Mouse (Mus musculus) kidney, embryonic 14.5 days (tissue): ENCODE measurements around the gene Tdg. TPM values are rescaled to one million over a fixed set of nuclear protein-coding genes. Genes with fewer than 3 reads are reported as not detected.

Source experiments
- ATAC-seq: fragments of 200-750 bp; cut with Nextera tagmentation; 2 replicates; pipeline ENCODE4 v1.8.0; 2017; ENCODE audit warnings: moderate number of reproducible peaks, mild to moderate bottlenecking, moderate TSS enrichment, moderate library complexity; ENCODE audit not compliant: low FRiP score, low TSS enrichment
- H3K27ac ChIP-seq: fragments of 300-500 bp; sonication (generic); 2 replicates; pipeline ENCODE4 v1.5.1; 2014; ENCODE audit warnings: low read depth, mild to moderate bottlenecking, low read length, moderate library complexity, mixed read lengths
- H3K27me3 ChIP-seq: fragments of 300-500 bp; sonication (generic); 2 replicates; pipeline ENCODE4 v1.6.1; 2014; ENCODE audit warnings: mild to moderate bottlenecking, low read length; ENCODE audit not compliant: control insufficient read depth, insufficient read depth
- H3K36me3 ChIP-seq: fragments of 300-500 bp; sonication (generic); 2 replicates; pipeline ENCODE4 v1.6.1; 2014; ENCODE audit warnings: low read length, mixed read lengths; ENCODE audit not compliant: control insufficient read depth, insufficient read depth
- H3K4me1 ChIP-seq: fragments of 300-500 bp; sonication (generic); 2 replicates; pipeline ENCODE4 v1.6.1; 2014; ENCODE audit warnings: low read length, mixed read lengths; ENCODE audit not compliant: control insufficient read depth, insufficient read depth
- H3K4me2 ChIP-seq: fragments of 300-500 bp; sonication (generic); replicated peaks from 2 replicates; pipeline ENCODE4 v1.6.1; 2014; ENCODE audit warnings: low read depth, mild to moderate bottlenecking, low read length
- H3K4me3 ChIP-seq: fragments of 300-500 bp; sonication (generic); 2 replicates; pipeline ENCODE4 v1.5.1; 2014; ENCODE audit warnings: mild to moderate bottlenecking, low read length
- H3K9ac ChIP-seq: fragments of 300-500 bp; sonication (generic); 2 replicates; pipeline ENCODE4 v1.6.1; 2014; ENCODE audit warnings: low read depth, mild to moderate bottlenecking, low read length, moderate library complexity
- H3K9me3 ChIP-seq: fragments of 300-500 bp; sonication (generic); 2 replicates; pipeline ENCODE4 v1.6.1; 2016; ENCODE audit warnings: low read length; ENCODE audit not compliant: control insufficient read depth
- WGBS: fragments of 180-500 bp; shearing (Covaris S2); extraction: QIAGEN DNeasy Blood & Tissue Kit; methylation state at CpG from one replicate; pipeline ENCODE4 v1.1.7; 2014; 5-methylcytosine and 5-hydroxymethylcytosine counted together
- polyA plus RNA-seq: library from polyadenylated mRNA; unstranded; fragments of >200 nt; fragmentation: Nextera tagmentation; extraction: Ambion mirVana; gene quantifications from 2 replicates; pipeline ENCODE4 v1.2.1, GENCODE M21; 2014

The Tdg gene
- polyA plus RNA-seq, 1 experiment from 2014 or later, result 186 TPM

DNA sequence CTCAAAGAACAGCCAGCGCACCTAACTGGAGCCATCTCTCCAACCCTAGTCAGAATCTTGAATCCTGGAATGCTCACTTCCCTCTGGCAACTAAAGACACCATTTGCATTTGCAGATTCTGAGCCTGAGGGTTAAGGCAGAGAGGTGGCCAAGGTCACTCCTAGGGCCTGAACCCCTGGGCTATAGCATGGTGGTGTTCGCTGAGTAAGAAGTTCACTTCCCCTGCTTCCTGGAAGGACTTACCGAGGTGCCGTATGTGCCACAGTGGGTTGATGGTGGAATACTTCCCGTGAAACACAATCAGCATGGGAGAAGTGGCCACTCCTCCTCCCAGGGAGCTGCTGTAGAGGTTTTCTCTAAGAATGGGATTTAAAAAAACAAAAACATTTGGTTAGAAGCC is 23.0 kb downstream of the Tdg start:
- Histone ChIP-seq H3K9ac (no peak overlapping the region), H3K4me3 (no peak overlapping the region), H3K4me2 (no peak overlapping the region), H3K4me1 (no peaks in the 10 kb centered on the region), H3K27ac (no peak overlapping the region), H3K36me3 (peaks cover 18% of the 10 kb centered on the region), H3K9me3 (no peaks in the 10 kb centered on the region), H3K27me3 (no peaks in the 10 kb centered on the region)
- 67% methylated on average over 5 of the region's 5 CpGs for WGBS
- ATAC-seq, result no peak

- no peak for ATAC-seq
- 83% methylated on average over 3 of the region's 3 CpGs for WGBS
- Histone ChIP-seq H3K4me3 (no peak overlapping the region), H3K4me2 (no peak overlapping the region), H3K36me3 (peaks cover 11% of the 10 kb centered on the region), H3K27ac (no peak overlapping the region), H3K9me3 (no peaks in the 10 kb centered on the region), H3K27me3 (no peaks in the 10 kb centered on the region), H3K9ac (no peak overlapping the region), H3K4me1 (no peaks in the 10 kb centered on the region)
Observed at GRCm38 (mm10) chr10:82654581-82654980, 25.0 kb downstream of the Tdg start.

DNA sequence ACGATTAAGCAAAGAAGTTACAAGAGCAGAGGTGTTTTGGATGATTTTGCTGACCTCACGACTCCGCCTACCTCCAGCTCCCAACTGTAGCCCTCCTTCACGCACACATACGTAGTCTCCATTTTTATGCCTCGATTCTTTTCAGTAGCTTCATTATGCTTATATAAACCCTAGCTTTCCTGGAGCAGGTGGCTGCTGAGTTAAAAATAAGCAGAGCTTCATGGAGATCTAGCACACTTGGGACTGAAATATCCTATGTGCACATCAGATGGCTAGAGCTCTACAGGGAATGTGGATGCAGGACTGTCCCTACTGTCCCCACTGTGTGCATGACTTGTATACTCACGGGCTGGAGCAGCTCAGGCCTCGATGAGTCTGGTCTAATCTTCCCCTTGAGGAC is 32.2 kb downstream of the Tdg start:
- Histone ChIP-seq H3K9me3 (no peaks in the 10 kb centered on the region), H3K27me3 (no peaks in the 10 kb centered on the region), H3K27ac (no peak overlapping the region), H3K4me2 (no peak overlapping the region), H3K4me3 (no peak overlapping the region), H3K36me3 (no peaks in the 10 kb centered on the region), H3K4me1 (no peaks in the 10 kb centered on the region), H3K9ac (no peak overlapping the region)
- 88% methylated on average over 8 of the region's 8 CpGs for WGBS
- no peak for ATAC-seq

DNA sequence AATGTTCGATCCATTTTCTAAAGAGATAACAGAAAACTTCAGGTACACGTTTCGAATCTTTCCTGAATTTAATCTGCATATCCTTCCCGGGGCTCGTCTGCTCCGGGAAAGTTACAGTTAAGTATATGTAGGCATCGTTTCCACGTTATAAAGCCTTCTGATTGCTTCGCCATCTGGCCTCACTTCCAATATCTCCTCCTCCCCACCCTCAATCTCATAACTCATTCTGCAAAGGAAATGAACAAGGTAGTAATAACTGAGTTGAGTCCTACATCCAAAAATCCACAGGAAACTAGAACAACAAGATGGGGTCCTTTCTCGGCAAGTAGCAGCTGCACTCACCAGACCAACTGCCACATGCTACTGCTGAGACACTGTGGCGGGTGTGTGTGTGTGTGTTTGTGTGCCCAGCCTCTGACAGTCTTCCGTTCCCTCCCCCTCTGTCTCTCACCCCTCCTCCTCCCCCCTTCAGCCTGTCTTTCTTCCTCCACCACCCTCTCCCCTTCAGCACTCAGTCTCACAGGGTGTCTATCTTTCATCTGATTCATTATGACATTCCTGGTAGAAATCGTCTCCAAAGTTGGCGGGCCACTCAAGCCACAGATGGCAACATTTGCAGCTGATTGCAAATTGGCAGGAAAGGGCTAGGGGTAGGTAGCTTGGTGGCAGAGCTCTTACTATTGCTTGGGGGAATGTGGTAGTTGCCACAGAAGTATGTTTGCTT is 32.8 kb downstream of the Tdg start:
- 79% methylated on average over 14 of the region's 14 CpGs for WGBS

GRCm38 (mm10) chr10:82663289-82663688 is 33.7 kb downstream of the Tdg start:
- Histone ChIP-seq H3K9ac (no peak overlapping the region), H3K4me2 (no peak overlapping the region), H3K4me3 (no peak overlapping the region), H3K36me3 (no peaks in the 10 kb centered on the region), H3K9me3 (no peaks in the 10 kb centered on the region), H3K4me1 (no peaks in the 10 kb centered on the region), H3K27ac (no peak overlapping the region), H3K27me3 (no peaks in the 10 kb centered on the region)
- ATAC-seq, result no peak
- WGBS, result 80% methylated on average over 2 of the region's 2 CpGs

More for the DNA sequence above, 32.8 kb downstream of the Tdg start:
- Histone ChIP-seq H3K4me3 (no peak overlapping the region), H3K9ac (no peak overlapping the region), H3K36me3 (no peaks in the 10 kb centered on the region), H3K9me3 (no peaks in the 10 kb centered on the region), H3K27ac (no peak overlapping the region), H3K27me3 (no peaks in the 10 kb centered on the region), H3K4me2 (no peak overlapping the region), H3K4me1 (no peaks in the 10 kb centered on the region)
- ATAC-seq, result no peak

GRCm38 (mm10) chr10:82665951-82666350 is 36.3 kb downstream of the Tdg start:
- Histone ChIP-seq H3K36me3 (no peaks in the 10 kb centered on the region), H3K27me3 (no peaks in the 10 kb centered on the region), H3K9ac (no peak overlapping the region), H3K4me2 (no peak overlapping the region), H3K9me3 (no peaks in the 10 kb centered on the region), H3K27ac (no peak overlapping the region), H3K4me3 (no peak overlapping the region), H3K4me1 (no peaks in the 10 kb centered on the region)
- ATAC-seq, result no peak
- WGBS, result 64% methylated on average over 3 of the region's 3 CpGs

DNA sequence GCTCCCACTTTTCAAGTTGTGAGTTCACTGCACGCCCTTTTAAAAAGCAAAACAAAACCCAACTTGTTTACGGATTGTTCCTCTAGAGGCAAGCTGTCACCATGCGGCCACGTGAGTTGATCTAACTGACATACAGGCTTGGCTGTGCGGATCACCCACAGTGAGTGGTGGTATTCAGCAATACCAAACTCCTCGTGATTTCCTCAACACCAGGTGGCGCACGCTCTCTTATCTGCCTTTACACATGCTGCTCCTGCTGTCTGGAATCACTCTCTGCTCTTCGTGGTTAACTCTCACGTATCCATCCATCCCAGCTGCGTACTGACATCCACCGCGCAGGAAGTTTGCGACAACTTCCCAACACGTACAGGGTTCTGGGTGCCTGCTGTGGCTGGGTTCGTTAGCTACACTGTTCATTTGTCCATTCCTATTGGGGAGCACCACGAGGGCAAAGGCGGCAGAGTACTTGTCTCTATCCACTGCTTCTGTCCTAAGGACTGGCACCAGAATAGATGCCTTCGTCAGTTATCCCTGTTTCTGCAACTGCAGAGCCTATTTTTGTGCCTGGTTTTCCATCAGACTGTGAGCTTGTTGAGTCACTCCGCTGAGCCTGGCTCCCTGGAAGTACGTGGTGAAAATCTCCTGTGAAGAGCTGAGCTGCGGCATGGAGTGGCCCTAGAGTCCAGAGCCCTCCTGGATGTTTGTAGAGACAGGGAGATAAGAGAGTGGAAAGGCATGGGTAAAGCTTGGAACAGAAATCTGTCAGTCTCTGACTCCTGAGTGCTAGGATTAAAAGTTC is 37.0 kb downstream of the Tdg start:
- no peaks in the 10 kb centered on the region for H3K4me1 ChIP-seq
- H3K36me3 ChIP-seq, result no peaks in the 10 kb centered on the region
- no peaks in the 10 kb centered on the region for H3K9me3 ChIP-seq
- peak overlapping the region; percentile 28; the same call in 1 of the 2 replicates for H3K9ac ChIP-seq
- WGBS, result 27% methylated on average over 22 of the region's 22 CpGs
- no peak overlapping the region for H3K27ac ChIP-seq
- no peaks in the 10 kb centered on the region for H3K27me3 ChIP-seq
- ATAC-seq, result peak; percentile 93
- H3K4me2 ChIP-seq, result peak overlapping the region; percentile 19; the same call in 1 of the 2 replicates
- H3K4me3 ChIP-seq, result no peak overlapping the region

- WGBS, result 78% methylated on average over 6 of the region's 6 CpGs
- no peak overlapping the region for H3K9ac ChIP-seq
- H3K27ac ChIP-seq, result no peak overlapping the region
- no peak for ATAC-seq
- no peaks in the 10 kb centered on the region for H3K9me3 ChIP-seq
- no peaks in the 10 kb centered on the region for H3K27me3 ChIP-seq
- no peaks in the 10 kb centered on the region for H3K36me3 ChIP-seq
- H3K4me3 ChIP-seq, result no peak overlapping the region
- H3K4me1 ChIP-seq, result no peaks in the 10 kb centered on the region
- no peak overlapping the region for H3K4me2 ChIP-seq
Observed at GRCm38 (mm10) chr10:82670205-82670604, 40.6 kb downstream of the Tdg start.

- Histone ChIP-seq H3K9ac (no peak overlapping the region), H3K4me3 (no peak overlapping the region), H3K9me3 (no peaks in the 10 kb centered on the region), H3K4me1 (no peaks in the 10 kb centered on the region), H3K36me3 (no peaks in the 10 kb centered on the region), H3K27me3 (no peaks in the 10 kb centered on the region), H3K4me2 (no peak overlapping the region), H3K27ac (no peak overlapping the region)
- 89% methylated on average over 6 of the region's 6 CpGs for WGBS
- no peak for ATAC-seq
Observed at GRCm38 (mm10) chr10:82676949-82677348, 47.3 kb downstream of the Tdg start.
